9 mouse cellular contexts compared by ENCODE assay signal in the genomic region with DNA sequence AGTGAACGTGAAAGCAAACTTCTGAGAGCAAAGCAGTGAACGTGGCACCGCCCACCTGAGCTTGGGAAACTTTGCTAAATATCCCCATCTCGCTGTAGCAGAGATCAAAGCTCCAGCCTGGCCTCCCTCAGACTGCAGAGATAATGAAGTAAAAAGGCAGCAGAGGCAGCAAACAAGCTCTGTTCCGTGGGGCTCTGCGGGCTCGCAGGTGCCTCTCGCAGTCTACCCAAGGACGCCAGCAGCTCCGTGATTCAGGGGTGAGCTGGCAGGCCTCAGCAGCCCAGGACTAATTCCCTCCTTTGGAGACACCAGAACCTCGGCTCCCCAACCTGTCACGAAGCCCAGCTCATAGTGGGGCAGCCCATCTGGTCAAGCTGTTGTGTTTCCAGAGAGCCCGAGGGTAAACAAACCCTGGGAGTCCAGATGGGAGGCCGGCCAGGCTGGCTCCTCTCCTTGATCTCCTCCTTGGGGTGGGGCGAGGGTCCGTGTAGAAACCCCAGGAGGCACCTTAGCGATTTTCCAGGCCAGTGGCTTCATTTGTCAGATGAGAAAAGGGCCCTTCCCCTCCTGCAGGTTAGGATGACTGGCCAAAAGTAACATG.
DNase-seq lines count a peak whose midpoint lies in the region; ATAC-seq and TF ChIP-seq lines count a peak whose summit lies in the region.
"Had no signal": no experiment of that assay in that cellular context is flagged by ENCODE, and none has a peak within 500 bp of the region (broad histone marks: within the 10 kb centered on the region; RNA-seq: fewer than 3 reads in every experiment).

No protein-coding gene starts in this region.

- TF ChIP-seq CTCF in brain, embryonic 14.5 days (IDR thresholded peaks at IDR 0.05; ENCODE audit: borderline replicate concordance, extremely low read depth, insufficient read depth, insufficient read length), result no peak

- WGBS in heart, embryonic 15.5 days, result 9% methylated on average over 17 of the region's 17 CpGs
- 3% methylated on average over 17 of the region's 17 CpGs for WGBS in forebrain, embryonic 16.5 days
- 2% methylated on average over 17 of the region's 17 CpGs for WGBS in midbrain, embryonic 11.5 days

- H3K9ac ChIP-seq in heart, embryonic 15.5 days, result no peak overlapping the region
- H3K9ac ChIP-seq in forebrain, embryonic 16.5 days (replicated peaks; ENCODE audit: low read depth, low read length), result no peak overlapping the region
- H3K9ac ChIP-seq in midbrain, embryonic 11.5 days (ENCODE audit: low read length), result peak overlapping the region; percentile 39; the same call in 1 of the 2 replicates

- peak overlapping the region; percentile 50 for H3K4me2 ChIP-seq in heart, embryonic 15.5 days
- peak overlapping the region; percentile 13 for H3K4me2 ChIP-seq in forebrain, embryonic 16.5 days (ENCODE audit: low read length)
- H3K4me2 ChIP-seq in midbrain, embryonic 11.5 days, result peak overlapping the region; percentile 23; the same call in 1 of the 2 replicates

- H3K4me1 ChIP-seq in heart, embryonic 15.5 days (replicated peaks), result peaks cover 7% of the 10 kb centered on the region
- H3K4me1 ChIP-seq in forebrain, embryonic 16.5 days (replicated peaks; ENCODE audit: control insufficient read depth, insufficient read depth, low read length), result peaks cover 33% of the 10 kb centered on the region
- peaks cover 12% of the 10 kb centered on the region for H3K4me1 ChIP-seq in midbrain, embryonic 11.5 days (ENCODE audit: control insufficient read depth, insufficient read depth, low read length)

- no peak for TF ChIP-seq POLR2A in brain, embryonic 14.5 days (IDR thresholded peaks at IDR 0.05; ENCODE audit: borderline replicate concordance, extremely low read depth, insufficient read depth, insufficient read length, poor library complexity, severe bottlenecking)

- intact Hi-C loops in heart, postnatal 10 days (cut with DNase I), result no loop called here

- H3K4me3 ChIP-seq in heart, embryonic 15.5 days, result peak overlapping the region; percentile 16
- H3K4me3 ChIP-seq in forebrain, embryonic 16.5 days (replicated peaks; ENCODE audit: low read length), result no peak overlapping the region
- no peak overlapping the region for H3K4me3 ChIP-seq in midbrain, embryonic 11.5 days (ENCODE audit: low read depth, low read length)

- DNase-seq in heart, postnatal 10 days, result no peak
- DNase-seq in brain, embryonic 14.5 days (ENCODE audit: low read depth), result peak; percentile 83
- DNase-seq in midbrain, embryonic 11.5 days (ENCODE audit: low spot score, missing footprints), result peak; percentile 89
- DNase-seq in thymus, postnatal 36 days, result peak; percentile 59 to 77
- no peak for DNase-seq in spleen, adult 12 weeks (ENCODE audit: low spot score)
- DNase-seq in urinary bladder, postnatal 25 days (ENCODE audit: low spot score), result no peak

- no peak overlapping the region for H3K27ac ChIP-seq in heart, embryonic 15.5 days
- H3K27ac ChIP-seq in forebrain, embryonic 16.5 days (ENCODE audit: low read length), result no peak overlapping the region
- H3K27ac ChIP-seq in midbrain, embryonic 11.5 days (ENCODE audit: low read depth, low read length), result no peak overlapping the region

- H3K9me3 ChIP-seq in heart, embryonic 15.5 days (replicated peaks), result no peaks in the 10 kb centered on the region
- H3K9me3 ChIP-seq in forebrain, embryonic 16.5 days (ENCODE audit: control insufficient read depth, low read length), result no peaks in the 10 kb centered on the region
- H3K9me3 ChIP-seq in midbrain, embryonic 11.5 days (ENCODE audit: control insufficient read depth, low read length), result no peaks in the 10 kb centered on the region

- no peaks in the 10 kb centered on the region for H3K36me3 ChIP-seq in heart, embryonic 15.5 days
- H3K36me3 ChIP-seq in forebrain, embryonic 16.5 days (ENCODE audit: control insufficient read depth, insufficient read depth), result no peaks in the 10 kb centered on the region
- no peaks in the 10 kb centered on the region for H3K36me3 ChIP-seq in midbrain, embryonic 11.5 days (ENCODE audit: control insufficient read depth, insufficient read depth, low read length)
- H3K36me3 ChIP-seq: G1E had no signal

- peaks cover 2% of the 10 kb centered on the region; the same call in 1 of the 2 replicates for H3K27me3 ChIP-seq in heart, embryonic 15.5 days
- H3K27me3 ChIP-seq in forebrain, embryonic 16.5 days (replicated peaks; ENCODE audit: control insufficient read depth, insufficient read depth, low read length), result no peaks in the 10 kb centered on the region
- H3K27me3 ChIP-seq in midbrain, embryonic 11.5 days (ENCODE audit: control insufficient read depth, insufficient read depth, low read length), result peaks cover 5% of the 10 kb centered on the region

- ATAC-seq in heart, embryonic 15.5 days (replicated peaks; ENCODE audit: insufficient number of reproducible peaks, insufficient read depth, low FRiP score, low read depth), result no peak
- ATAC-seq in forebrain, embryonic 16.5 days, result peak; percentile 27
- peak; percentile 48; the same call in 1 of the 2 replicates for ATAC-seq in midbrain, embryonic 11.5 days (ENCODE audit: low FRiP score)

Comparison
In these comparisons a context has a peak if more than half of its experiments do, and no peak if none do; other contexts are left out.
1. DNase-seq: peak in brain, embryonic 14.5 days (single experiment), midbrain, embryonic 11.5 days (single experiment) and thymus, postnatal 36 days (2 of 2); none in heart, postnatal 10 days (0 of 2), spleen, adult 12 weeks (single experiment) and urinary bladder, postnatal 25 days (single experiment).
2. Peak in every context shown above with its lines, with median percentiles within 50 percentile points of each other: H3K4me2 ChIP-seq.